Mouse (Mus musculus) neural tube, embryonic 10.5 days (tissue): Measurements from ENCODE around the gene Ahrr.

Experiments
- DNase-seq: peaks from one replicate; pipeline ENCODE4 v3.0.0-alpha.2; 2017; ENCODE audit warnings: low spot score; ENCODE audit errors: extremely low spot score

Gene Ahrr

GRCm38 (mm10) chr13:74245214-74245898 is 46.8 kb downstream of the Ahrr start:
- DNase-seq: peak; percentile 63

- DNase-seq: no peak
These were observed 54.6 kb downstream of the Ahrr start for GRCm38 (mm10) chr13:74237574-74237973.

- DNase-seq: no peak
These were observed 71.5 kb downstream of the Ahrr start for GRCm38 (mm10) chr13:74220659-74221058.

- no peak for DNase-seq
These were observed 73.7 kb downstream of the Ahrr start for GRCm38 (mm10) chr13:74218441-74218840.

- DNase-seq: no peak
These were observed 83.2 kb downstream of the Ahrr start for GRCm38 (mm10) chr13:74208986-74209345.

- DNase-seq: peak; percentile 94
These were observed 83.7 kb downstream of the Ahrr start, which contains the start of gene Exoc3 for GRCm38 (mm10) chr13:74208317-74208985. TSS of gene Exoc3 (minus strand) at chr13:74208732.

GRCm38 (mm10) chr13:74196451-74196850 is 95.7 kb downstream of the Ahrr start:
- no peak for DNase-seq

- DNase-seq: no peak
These were observed 99.5 kb downstream of the Ahrr start for GRCm38 (mm10) chr13:74192613-74193012.

GRCm38 (mm10) chr13:74183011-74183695 is 109.0 kb downstream of the Ahrr start:
- DNase-seq: no peak

GRCm38 (mm10) chr13:74172036-74172435 is 120.1 kb downstream of the Ahrr start:
- DNase-seq: no peak

- DNase-seq: no peak
These were observed 122.5 kb downstream of the Ahrr start for GRCm38 (mm10) chr13:74169446-74170164.

GRCm38 (mm10) chr13:74167492-74167891 is 124.6 kb downstream of the Ahrr start:
- no peak for DNase-seq

- DNase-seq: peak; percentile 18
These were observed 125.1 kb downstream of the Ahrr start for GRCm38 (mm10) chr13:74167057-74167413.

GRCm38 (mm10) chr13:74166348-74167056 is 125.6 kb downstream of the Ahrr start:
- peak; percentile 57 for DNase-seq
